Mouse (Mus musculus) hindbrain, embryonic 12.5 days (tissue): ENCODE results near the gene Stx6. TPM values are rescaled to one million over a fixed set of nuclear protein-coding genes. Genes with fewer than 3 reads are reported as not detected.
"Not testable (repeated sequence)": the region's sequence is repeated elsewhere in the genome, so short reads cannot be mapped to it uniquely, and the experiment has no call there.

Experiments
- ATAC-seq: fragments of 200-750 bp; cut with Nextera tagmentation; 2 replicates; pipeline ENCODE4 v1.8.0; 2017; ENCODE audit warnings: moderate TSS enrichment; ENCODE audit not compliant: low FRiP score
- H3K27ac ChIP-seq: fragments of 300-500 bp; sonication (generic); 2 replicates; pipeline ENCODE4 v1.5.1; 2016; ENCODE audit warnings: mild to moderate bottlenecking
- H3K27me3 ChIP-seq: fragments of 300-500 bp; sonication (generic); 2 replicates; pipeline ENCODE4 v1.6.1; 2016; ENCODE audit warnings: mild to moderate bottlenecking
- H3K36me3 ChIP-seq: fragments of 300-500 bp; sonication (generic); 2 replicates; pipeline ENCODE4 v1.6.1; 2016; ENCODE audit warnings: mild to moderate bottlenecking
- H3K4me1 ChIP-seq: fragments of 300-500 bp; sonication (generic); 2 replicates; pipeline ENCODE4 v1.6.1; 2016
- H3K4me2 ChIP-seq: fragments of 300-500 bp; sonication (generic); replicated peaks from 2 replicates; pipeline ENCODE4 v1.6.1; 2016; ENCODE audit warnings: mild to moderate bottlenecking
- H3K4me3 ChIP-seq: fragments of 300-500 bp; sonication (generic); 2 replicates; pipeline ENCODE4 v1.5.1; 2016; ENCODE audit warnings: mild to moderate bottlenecking
- H3K9ac ChIP-seq: fragments of 300-500 bp; sonication (generic); 2 replicates; pipeline ENCODE4 v1.6.1; 2016; ENCODE audit warnings: mild to moderate bottlenecking, moderate library complexity
- H3K9me3 ChIP-seq: fragments of 300-500 bp; sonication (generic); replicated peaks from 2 replicates; pipeline ENCODE4 v1.6.1; 2016; ENCODE audit warnings: mild to moderate bottlenecking
- WGBS: fragments of 180-500 bp; shearing (Covaris S2); methylation state at CpG from one replicate; pipeline ENCODE4 v1.1.7; 2016; 5-methylcytosine and 5-hydroxymethylcytosine counted together
- polyA plus RNA-seq: library from polyadenylated mRNA; unstranded; fragments of >200 nt; fragmentation: Nextera tagmentation; extraction: Ambion mirVana; gene quantifications from 2 replicates; pipeline ENCODE4 v1.2.1, GENCODE M21; 2016

Gene Stx6
- polyA plus RNA-seq, 1 experiment from 2014 or later = 119 TPM

DNA sequence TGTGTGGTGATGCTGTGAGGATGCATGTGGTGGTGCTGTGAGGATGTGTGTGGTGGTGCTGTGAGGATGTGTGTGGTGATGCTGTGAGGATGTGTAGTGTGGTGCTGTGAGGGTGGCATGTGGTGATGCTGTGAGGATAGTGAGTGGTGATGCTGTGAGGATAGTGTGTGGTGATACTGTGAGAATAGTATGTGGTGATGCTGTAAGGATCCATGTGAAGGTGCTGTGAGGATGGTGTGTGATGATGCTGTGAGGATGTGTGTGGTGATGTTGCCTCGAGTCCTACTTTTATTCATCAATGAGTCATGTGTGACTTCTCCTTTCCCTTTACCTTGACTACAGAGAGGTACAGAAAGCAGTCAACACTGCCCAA, 15.1 kb downstream of the Stx6 start:
- not testable (repeated sequence) for H3K9me3 ChIP-seq, H3K4me2 ChIP-seq, H3K27me3 ChIP-seq, H3K4me3 ChIP-seq, H3K9ac ChIP-seq, ATAC-seq, H3K4me1 ChIP-seq, H3K27ac ChIP-seq
- H3K36me3 ChIP-seq = peaks cover 32% of the 10 kb centered on the region
- 88% methylated on average over 1 of the region's 1 CpGs for WGBS

GRCm38 (mm10) chr1:155174424-155174823, 15.9 kb downstream of the Stx6 start:
- ATAC-seq = no peak
- Histone ChIP-seq H3K4me1 (no peaks in the 10 kb centered on the region), H3K9ac (no peak overlapping the region), H3K27ac (no peak overlapping the region), H3K4me3 (no peak overlapping the region), H3K27me3 (no peaks in the 10 kb centered on the region), H3K36me3 (peaks cover 40% of the 10 kb centered on the region), H3K9me3 (no peaks in the 10 kb centered on the region), H3K4me2 (no peak overlapping the region)
- WGBS = 88% methylated on average over 1 of the region's 1 CpGs

GRCm38 (mm10) chr1:155178192-155178924, 19.8 kb downstream of the Stx6 start:
- Histone ChIP-seq H3K9ac (no peak overlapping the region), H3K4me3 (no peak overlapping the region), H3K4me2 (no peak overlapping the region), H3K27ac (no peak overlapping the region), H3K4me1 (no peaks in the 10 kb centered on the region), H3K36me3 (peaks cover 66% of the 10 kb centered on the region), H3K9me3 (no peaks in the 10 kb centered on the region), H3K27me3 (no peaks in the 10 kb centered on the region)
- 92% methylated on average over 2 of the region's 2 CpGs for WGBS
- no peak for ATAC-seq

GRCm38 (mm10) chr1:155184191-155184590, 25.7 kb downstream of the Stx6 start:
- no peak for ATAC-seq
- no peaks in the 10 kb centered on the region for H3K4me1 ChIP-seq
- no peak overlapping the region for H3K9ac ChIP-seq
- H3K9me3 ChIP-seq = no peaks in the 10 kb centered on the region
- H3K4me2 ChIP-seq = no peak overlapping the region
- 92% methylated on average over 3 of the region's 3 CpGs for WGBS
- peaks cover 48% of the 10 kb centered on the region for H3K36me3 ChIP-seq
- H3K27ac ChIP-seq = no peak overlapping the region
- H3K27me3 ChIP-seq = no peaks in the 10 kb centered on the region
- no peak overlapping the region for H3K4me3 ChIP-seq

GRCm38 (mm10) chr1:155188656-155189055, 30.1 kb downstream of the Stx6 start:
- Histone ChIP-seq H3K4me1 (no peaks in the 10 kb centered on the region), H3K27ac (no peak overlapping the region), H3K27me3 (no peaks in the 10 kb centered on the region), H3K9me3 (no peaks in the 10 kb centered on the region), H3K36me3 (peaks cover 55% of the 10 kb centered on the region), H3K9ac (no peak overlapping the region), H3K4me3 (no peak overlapping the region), H3K4me2 (no peak overlapping the region)
- WGBS = 92% methylated on average over 4 of the region's 4 CpGs
- no peak for ATAC-seq

DNA sequence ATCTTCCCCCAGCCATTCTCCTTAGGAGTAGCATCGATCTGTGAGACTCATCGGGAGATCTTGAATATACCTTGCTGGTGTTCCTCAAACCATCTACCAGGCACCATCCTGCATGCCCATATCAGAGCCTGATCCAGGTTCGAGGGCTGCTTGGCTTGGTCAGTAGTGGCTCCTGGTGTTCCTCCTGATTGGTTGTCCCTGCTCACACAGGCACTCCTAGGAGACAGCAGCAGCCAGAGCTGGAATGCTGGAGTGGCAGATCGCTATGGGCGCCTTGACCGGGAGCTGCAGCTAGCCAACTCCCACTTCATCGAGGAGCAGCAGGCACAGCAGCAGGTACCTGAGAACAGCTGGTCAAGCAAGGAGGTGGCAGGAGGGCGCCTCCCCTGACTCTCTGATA, 32.7 kb downstream of the Stx6 start:
- ATAC-seq = no peak
- no peak overlapping the region for H3K4me2 ChIP-seq
- no peaks in the 10 kb centered on the region for H3K27me3 ChIP-seq
- 80% methylated on average over 8 of the region's 8 CpGs for WGBS
- no peaks in the 10 kb centered on the region for H3K4me1 ChIP-seq
- H3K4me3 ChIP-seq = no peak overlapping the region
- H3K36me3 ChIP-seq = peaks cover 62% of the 10 kb centered on the region
- H3K9ac ChIP-seq = no peak overlapping the region
- no peak overlapping the region for H3K27ac ChIP-seq
- no peaks in the 10 kb centered on the region for H3K9me3 ChIP-seq

DNA sequence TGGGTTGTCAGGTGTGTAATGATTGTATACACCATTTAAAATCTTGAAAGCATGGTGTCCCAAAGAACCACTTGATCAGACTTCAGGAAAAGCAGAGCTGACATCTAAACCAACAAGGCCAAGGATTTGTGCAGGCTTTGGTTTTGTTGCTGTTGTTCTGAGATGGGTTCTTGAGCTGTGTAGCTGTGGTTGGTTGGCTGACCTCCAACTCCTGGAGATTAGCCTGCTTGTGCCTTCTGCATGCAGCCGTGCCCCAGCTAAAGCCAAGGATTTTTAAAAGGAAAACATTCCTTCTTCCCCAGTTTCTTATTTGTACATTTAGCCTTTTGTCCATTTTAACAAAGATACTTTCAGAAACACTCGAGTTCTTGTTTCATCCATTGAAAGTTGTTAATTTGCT, 33.2 kb downstream of the Stx6 start:
- Histone ChIP-seq H3K9ac (no peak overlapping the region), H3K4me1 (no peaks in the 10 kb centered on the region), H3K4me2 (no peak overlapping the region), H3K27me3 (no peaks in the 10 kb centered on the region), H3K4me3 (no peak overlapping the region), H3K9me3 (no peaks in the 10 kb centered on the region), H3K36me3 (peaks cover 62% of the 10 kb centered on the region), H3K27ac (no peak overlapping the region)
- WGBS = 69% methylated on average over 2 of the region's 2 CpGs
- no peak for ATAC-seq

- Histone ChIP-seq H3K9me3 (no peaks in the 10 kb centered on the region), H3K4me3 (no peak overlapping the region), H3K4me1 (no peaks in the 10 kb centered on the region), H3K4me2 (no peak overlapping the region), H3K9ac (no peak overlapping the region), H3K27me3 (no peaks in the 10 kb centered on the region), H3K36me3 (peaks cover 64% of the 10 kb centered on the region), H3K27ac (no peak overlapping the region)
- 84% methylated on average over 15 of the region's 15 CpGs for WGBS
- ATAC-seq = no peak
Measured at GRCm38 (mm10) chr1:155192805-155193368, 34.4 kb downstream of the Stx6 start.

GRCm38 (mm10) chr1:155196691-155197090, 38.2 kb downstream of the Stx6 start:
- ATAC-seq = no peak
- no peak overlapping the region for H3K4me2 ChIP-seq
- H3K9me3 ChIP-seq = no peaks in the 10 kb centered on the region
- no peak overlapping the region for H3K4me3 ChIP-seq
- peaks cover 61% of the 10 kb centered on the region for H3K36me3 ChIP-seq
- peaks cover 16% of the 10 kb centered on the region for H3K4me1 ChIP-seq
- no peaks in the 10 kb centered on the region for H3K27me3 ChIP-seq
- no peak overlapping the region for H3K27ac ChIP-seq
- H3K9ac ChIP-seq = no peak overlapping the region
- WGBS = 91% methylated on average over 4 of the region's 4 CpGs

DNA sequence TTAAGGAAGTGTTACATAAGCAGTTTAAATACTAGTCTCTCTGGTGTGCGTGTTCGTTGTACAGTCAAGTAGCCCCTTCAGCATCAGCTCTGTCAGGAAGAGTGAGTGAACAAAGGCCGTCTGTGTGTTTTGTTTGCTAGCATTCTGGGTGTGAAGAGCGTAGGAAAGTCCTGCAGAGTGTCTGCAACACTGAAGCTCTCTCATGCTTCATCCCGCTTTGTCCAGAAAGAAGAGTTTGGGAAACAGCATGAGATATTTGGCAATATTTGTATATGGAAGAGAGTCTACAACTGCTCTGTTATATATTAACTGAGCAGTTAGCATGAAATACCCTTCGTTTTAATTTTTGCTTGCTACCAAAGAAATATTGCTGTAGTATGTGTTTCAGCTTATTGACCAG, 41.0 kb downstream of the Stx6 start:
- peaks cover 34% of the 10 kb centered on the region for H3K4me1 ChIP-seq
- H3K4me2 ChIP-seq = no peak overlapping the region
- whole genome bisulfite sequencing = 74% methylated on average over 6 of the region's 6 CpGs
- no peak overlapping the region for H3K9ac ChIP-seq
- no peaks in the 10 kb centered on the region for H3K27me3 ChIP-seq
- no peaks in the 10 kb centered on the region for H3K9me3 ChIP-seq
- no peak for ATAC-seq
- no peak overlapping the region for H3K4me3 ChIP-seq
- H3K27ac ChIP-seq = no peak overlapping the region
- peaks cover 53% of the 10 kb centered on the region for H3K36me3 ChIP-seq

GRCm38 (mm10) chr1:155200967-155201366, 42.5 kb downstream of the Stx6 start:
- no peak for ATAC-seq
- Histone ChIP-seq H3K36me3 (peaks cover 47% of the 10 kb centered on the region), H3K4me2 (no peak overlapping the region), H3K4me3 (no peak overlapping the region), H3K9ac (no peak overlapping the region), H3K4me1 (peaks cover 49% of the 10 kb centered on the region), H3K27me3 (no peaks in the 10 kb centered on the region), H3K27ac (no peak overlapping the region), H3K9me3 (no peaks in the 10 kb centered on the region)
- WGBS = 57% methylated on average over 2 of the region's 2 CpGs

GRCm38 (mm10) chr1:155201373-155201879, 42.9 kb downstream of the Stx6 start:
- Histone ChIP-seq H3K4me3 (no peak overlapping the region), H3K36me3 (peaks cover 47% of the 10 kb centered on the region), H3K4me1 (peaks cover 53% of the 10 kb centered on the region), H3K9ac (no peak overlapping the region), H3K4me2 (no peak overlapping the region), H3K9me3 (no peaks in the 10 kb centered on the region), H3K27me3 (no peaks in the 10 kb centered on the region), H3K27ac (no peak overlapping the region)
- WGBS = 75% methylated on average over 4 of the region's 4 CpGs
- no peak for ATAC-seq

- no peak for ATAC-seq
- no peak overlapping the region for H3K9ac ChIP-seq
- H3K36me3 ChIP-seq = peaks cover 52% of the 10 kb centered on the region
- H3K27ac ChIP-seq = no peak overlapping the region
- no peaks in the 10 kb centered on the region for H3K9me3 ChIP-seq
- WGBS = 83% methylated on average over 17 of the region's 17 CpGs
- H3K4me3 ChIP-seq = no peak overlapping the region
- H3K4me1 ChIP-seq = peaks cover 56% of the 10 kb centered on the region
- H3K4me2 ChIP-seq = no peak overlapping the region
- no peaks in the 10 kb centered on the region for H3K27me3 ChIP-seq
Measured at GRCm38 (mm10) chr1:155201914-155202313, 43.4 kb downstream of the Stx6 start.
